Mouse (Mus musculus): ENCODE data around the gene Ablim2. TPM values are rescaled to one million over a fixed set of nuclear protein-coding genes. Genes with fewer than 3 reads are reported as not detected.
A peak's percentile ranks its signal among the peaks of the same experiment; 100 is the strongest.

The Ablim2 gene
- polyA plus RNA-seq, 1 experiment from 2014 or later: 1.7 TPM

- no peaks in the 10 kb centered on the region for H3K9me3 ChIP-seq (ENCODE audit: control insufficient read depth, low read length)
- ATAC-seq (ENCODE audit: insufficient read depth, low FRiP score, low TSS enrichment): no peak
- no peak overlapping the region for H3K9ac ChIP-seq (ENCODE audit: low read length)
- no peak overlapping the region for H3K4me2 ChIP-seq (ENCODE audit: low read depth)
- no peak overlapping the region for H3K27ac ChIP-seq (ENCODE audit: low read depth, low read length)
- H3K27me3 ChIP-seq (ENCODE audit: control insufficient read depth, insufficient read depth, low read length): no peaks in the 10 kb centered on the region
- no peaks in the 10 kb centered on the region for H3K4me1 ChIP-seq (ENCODE audit: control insufficient read depth, insufficient read depth, low read length)
- DNase-seq (ENCODE audit: low spot score): no peak
- H3K4me3 ChIP-seq (ENCODE audit: low read depth, low read length): no peak overlapping the region
- 73% methylated on average over 8 of the region's 8 CpGs for WGBS
- no peaks in the 10 kb centered on the region for H3K36me3 ChIP-seq (ENCODE audit: control insufficient read depth, insufficient read depth, low read length)
Measured at GRCm38 (mm10) chr5:35879199-35879598, 121.5 kb downstream of the Ablim2 start.

- Histone ChIP-seq H3K4me3 (ENCODE audit: low read depth, low read length) (no peak overlapping the region), H3K36me3 (ENCODE audit: control insufficient read depth, insufficient read depth, low read length) (no peaks in the 10 kb centered on the region), H3K9me3 (ENCODE audit: control insufficient read depth, low read length) (no peaks in the 10 kb centered on the region), H3K27me3 (ENCODE audit: control insufficient read depth, insufficient read depth, low read length) (no peaks in the 10 kb centered on the region), H3K9ac (ENCODE audit: low read length) (no peak overlapping the region), H3K4me2 (ENCODE audit: low read depth) (no peak overlapping the region), H3K27ac (ENCODE audit: low read depth, low read length) (no peak overlapping the region), H3K4me1 (ENCODE audit: control insufficient read depth, insufficient read depth, low read length) (no peaks in the 10 kb centered on the region)
- DNase-seq (ENCODE audit: low spot score): no peak
- ATAC-seq (ENCODE audit: insufficient read depth, low FRiP score, low TSS enrichment): no peak
- 55% methylated on average over 9 of the region's 9 CpGs for WGBS
Measured at GRCm38 (mm10) chr5:35882391-35882790, 124.7 kb downstream of the Ablim2 start.

- 41% methylated on average over 11 of the region's 11 CpGs for WGBS
- Histone ChIP-seq H3K27ac (ENCODE audit: low read depth, low read length) (no peak overlapping the region), H3K4me3 (ENCODE audit: low read depth, low read length) (no peak overlapping the region), H3K27me3 (ENCODE audit: control insufficient read depth, insufficient read depth, low read length) (no peaks in the 10 kb centered on the region), H3K4me1 (ENCODE audit: control insufficient read depth, insufficient read depth, low read length) (no peaks in the 10 kb centered on the region), H3K9me3 (ENCODE audit: control insufficient read depth, low read length) (no peaks in the 10 kb centered on the region), H3K36me3 (ENCODE audit: control insufficient read depth, insufficient read depth, low read length) (no peaks in the 10 kb centered on the region), H3K4me2 (ENCODE audit: low read depth) (no peak overlapping the region), H3K9ac (ENCODE audit: low read length) (no peak overlapping the region)
- peak; percentile 59 for DNase-seq (ENCODE audit: low spot score)
- ATAC-seq (ENCODE audit: insufficient read depth, low FRiP score, low TSS enrichment): no peak
Measured at GRCm38 (mm10) chr5:35884262-35884661, 126.6 kb downstream of the Ablim2 start.

- Histone ChIP-seq H3K9me3 (ENCODE audit: control insufficient read depth, low read length) (no peaks in the 10 kb centered on the region), H3K36me3 (ENCODE audit: control insufficient read depth, insufficient read depth, low read length) (no peaks in the 10 kb centered on the region), H3K4me1 (ENCODE audit: control insufficient read depth, insufficient read depth, low read length) (no peaks in the 10 kb centered on the region), H3K27ac (ENCODE audit: low read depth, low read length) (no peak overlapping the region), H3K4me2 (ENCODE audit: low read depth) (no peak overlapping the region), H3K4me3 (ENCODE audit: low read depth, low read length) (no peak overlapping the region), H3K9ac (ENCODE audit: low read length) (no peak overlapping the region), H3K27me3 (ENCODE audit: control insufficient read depth, insufficient read depth, low read length) (no peaks in the 10 kb centered on the region)
- no peak for DNase-seq (ENCODE audit: low spot score)
- no peak for ATAC-seq (ENCODE audit: insufficient read depth, low FRiP score, low TSS enrichment)
- WGBS: 89% methylated on average over 5 of the region's 5 CpGs
Measured at GRCm38 (mm10) chr5:35884689-35885088, 127.0 kb downstream of the Ablim2 start.

GRCm38 (mm10) chr5:35888959-35889358 is 131.3 kb downstream of the Ablim2 start:
- H3K9ac ChIP-seq (ENCODE audit: low read length): no peak overlapping the region
- H3K27ac ChIP-seq (ENCODE audit: low read depth, low read length): no peak overlapping the region
- 49% methylated on average over 9 of the region's 9 CpGs for WGBS
- H3K4me3 ChIP-seq (ENCODE audit: low read depth, low read length): no peak overlapping the region
- no peaks in the 10 kb centered on the region for H3K4me1 ChIP-seq (ENCODE audit: control insufficient read depth, insufficient read depth, low read length)
- ATAC-seq (ENCODE audit: insufficient read depth, low FRiP score, low TSS enrichment) (no peak), DNase-seq (ENCODE audit: low spot score) (no peak)
- H3K9me3 ChIP-seq (ENCODE audit: control insufficient read depth, low read length): no peaks in the 10 kb centered on the region
- no peaks in the 10 kb centered on the region for H3K27me3 ChIP-seq (ENCODE audit: control insufficient read depth, insufficient read depth, low read length)
- H3K36me3 ChIP-seq (ENCODE audit: control insufficient read depth, insufficient read depth, low read length): no peaks in the 10 kb centered on the region
- H3K4me2 ChIP-seq (ENCODE audit: low read depth): no peak overlapping the region

- ATAC-seq (ENCODE audit: insufficient read depth, low FRiP score, low TSS enrichment): no peak
- no peak for DNase-seq (ENCODE audit: low spot score)
- Histone ChIP-seq H3K27me3 (ENCODE audit: control insufficient read depth, insufficient read depth, low read length) (no peaks in the 10 kb centered on the region), H3K36me3 (ENCODE audit: control insufficient read depth, insufficient read depth, low read length) (no peaks in the 10 kb centered on the region), H3K4me3 (ENCODE audit: low read depth, low read length) (no peak overlapping the region), H3K27ac (ENCODE audit: low read depth, low read length) (no peak overlapping the region), H3K9ac (ENCODE audit: low read length) (no peak overlapping the region), H3K4me2 (ENCODE audit: low read depth) (no peak overlapping the region), H3K9me3 (ENCODE audit: control insufficient read depth, low read length) (no peaks in the 10 kb centered on the region), H3K4me1 (ENCODE audit: control insufficient read depth, insufficient read depth, low read length) (0 out of 2 replicates have a peak, but pooled peaks cover under 1% of the 10 kb centered on the region)
- 60% methylated on average over 2 of the region's 2 CpGs for WGBS
Measured at GRCm38 (mm10) chr5:35889641-35890040, 132.0 kb downstream of the Ablim2 start.

GRCm38 (mm10) chr5:35890985-35891730 is 133.5 kb downstream of the Ablim2 start:
- DNase-seq (ENCODE audit: low spot score) (no peak), ATAC-seq (ENCODE audit: insufficient read depth, low FRiP score, low TSS enrichment) (no peak)
- Histone ChIP-seq H3K36me3 (ENCODE audit: control insufficient read depth, insufficient read depth, low read length) (no peaks in the 10 kb centered on the region), H3K4me1 (ENCODE audit: control insufficient read depth, insufficient read depth, low read length) (peaks cover 7% of the 10 kb centered on the region; the same call in 1 of the 2 replicates), H3K4me3 (ENCODE audit: low read depth, low read length) (no peak overlapping the region), H3K9me3 (ENCODE audit: control insufficient read depth, low read length) (no peaks in the 10 kb centered on the region), H3K27ac (ENCODE audit: low read depth, low read length) (no peak overlapping the region), H3K27me3 (ENCODE audit: control insufficient read depth, insufficient read depth, low read length) (no peaks in the 10 kb centered on the region), H3K9ac (ENCODE audit: low read length) (no peak overlapping the region), H3K4me2 (ENCODE audit: low read depth) (no peak overlapping the region)
- 90% methylated on average over 13 of the region's 13 CpGs for WGBS

GRCm38 (mm10) chr5:35892363-35892762 is 134.7 kb downstream of the Ablim2 start:
- Histone ChIP-seq H3K27me3 (ENCODE audit: control insufficient read depth, insufficient read depth, low read length) (no peaks in the 10 kb centered on the region), H3K9ac (ENCODE audit: low read length) (no peak overlapping the region), H3K4me3 (ENCODE audit: low read depth, low read length) (no peak overlapping the region), H3K27ac (ENCODE audit: low read depth, low read length) (no peak overlapping the region), H3K4me1 (ENCODE audit: control insufficient read depth, insufficient read depth, low read length) (peaks cover 13% of the 10 kb centered on the region), H3K36me3 (ENCODE audit: control insufficient read depth, insufficient read depth, low read length) (no peaks in the 10 kb centered on the region), H3K4me2 (ENCODE audit: low read depth) (no peak overlapping the region), H3K9me3 (ENCODE audit: control insufficient read depth, low read length) (no peaks in the 10 kb centered on the region)
- no peak for ATAC-seq (ENCODE audit: insufficient read depth, low FRiP score, low TSS enrichment)
- WGBS: 83% methylated on average over 3 of the region's 3 CpGs
- DNase-seq (ENCODE audit: low spot score): no peak

GRCm38 (mm10) chr5:35893093-35893804 is 135.6 kb downstream of the Ablim2 start, which contains the start of gene Afap1:
Gene Afap1, plus strand, starts transcription at chr5:35893319.
- ATAC-seq (ENCODE audit: insufficient read depth, low FRiP score, low TSS enrichment): peak; percentile 94
- under 1% methylated on average over 49 of the region's 49 CpGs for WGBS
- peaks cover 13% of the 10 kb centered on the region for H3K4me1 ChIP-seq (ENCODE audit: control insufficient read depth, insufficient read depth, low read length)
- H3K9me3 ChIP-seq (ENCODE audit: control insufficient read depth, low read length): no peaks in the 10 kb centered on the region
- peak within 1 kb of the TSS; percentile 92 for H3K9ac ChIP-seq (ENCODE audit: low read length)
- H3K27ac ChIP-seq (ENCODE audit: low read depth, low read length): peak within 1 kb of the TSS; percentile 68
- H3K36me3 ChIP-seq (ENCODE audit: control insufficient read depth, insufficient read depth, low read length): no peaks in the 10 kb centered on the region
- peak within 1 kb of the TSS; percentile 89 for H3K4me3 ChIP-seq (ENCODE audit: low read depth, low read length)
- peak; percentile 100 for DNase-seq (ENCODE audit: low spot score)
- H3K4me2 ChIP-seq (ENCODE audit: low read depth): peak within 1 kb of the TSS; percentile 87
- no peaks in the 10 kb centered on the region for H3K27me3 ChIP-seq (ENCODE audit: control insufficient read depth, insufficient read depth, low read length)
